Mouse (Mus musculus) heart, embryonic 16.5 days (tissue): ENCODE results near the gene Dbndd2. TPM values are rescaled to one million over a fixed set of nuclear protein-coding genes. Genes with fewer than 3 reads are reported as not detected.
A peak's percentile ranks its signal among the peaks of the same experiment; 100 is the strongest.

Experiments used
- ATAC-seq: fragments of 200-750 bp; cut with Nextera tagmentation; replicated peaks from 2 replicates; pipeline ENCODE4 v1.8.0; 2017; ENCODE audit warnings: moderate number of reproducible peaks; ENCODE audit not compliant: insufficient read depth, low FRiP score; ENCODE audit errors: extremely low read depth
- H3K27ac ChIP-seq: fragments of 300-500 bp; sonication (generic); 2 replicates; pipeline ENCODE4 v1.5.1; 2014; ENCODE audit warnings: mild to moderate bottlenecking, low read length, control low read depth, moderate library complexity
- H3K27me3 ChIP-seq: fragments of 300-500 bp; sonication (generic); 2 replicates; pipeline ENCODE4 v1.6.1; 2014; ENCODE audit warnings: low read length, mixed read lengths; ENCODE audit not compliant: control insufficient read depth, insufficient read depth
- H3K36me3 ChIP-seq: fragments of 300-500 bp; sonication (generic); 2 replicates; pipeline ENCODE4 v1.6.1; 2014; ENCODE audit not compliant: control insufficient read depth, insufficient read depth
- H3K4me1 ChIP-seq: fragments of 300-500 bp; sonication (generic); 2 replicates; pipeline ENCODE4 v1.6.1; 2014; ENCODE audit warnings: low read length, mixed read lengths; ENCODE audit not compliant: control insufficient read depth, insufficient read depth
- H3K4me2 ChIP-seq: fragments of 300-500 bp; sonication (generic); 2 replicates; pipeline ENCODE4 v1.6.1; 2014; ENCODE audit warnings: low read depth, mild to moderate bottlenecking, control low read depth, low read length
- H3K4me3 ChIP-seq: fragments of 300-500 bp; sonication (generic); 2 replicates; pipeline ENCODE4 v1.5.1; 2014; ENCODE audit warnings: mild to moderate bottlenecking, control low read depth, low read length
- H3K9ac ChIP-seq: fragments of 300-500 bp; sonication (generic); 2 replicates; pipeline ENCODE4 v1.6.1; 2014; ENCODE audit warnings: low read length, control low read depth
- H3K9me3 ChIP-seq: fragments of 300-500 bp; sonication (generic); replicated peaks from 2 replicates; pipeline ENCODE4 v1.6.1; 2016; ENCODE audit warnings: low read length; ENCODE audit not compliant: control insufficient read depth
- WGBS: fragments of 180-500 bp; shearing (Covaris S2); extraction: QIAGEN DNeasy Blood & Tissue Kit; methylation state at CpG from one replicate; pipeline ENCODE4 v1.1.7; 2014; 5-methylcytosine and 5-hydroxymethylcytosine counted together
- polyA plus RNA-seq: library from polyadenylated mRNA; unstranded; fragments of >200 nt; fragmentation: Nextera tagmentation; extraction: Ambion mirVana; gene quantifications from 2 replicates; pipeline ENCODE4 v1.2.1, GENCODE M21; 2015

Gene Dbndd2
- 10.6 and 16.4 TPM in 2 replicates for polyA plus RNA-seq

GRCm38 (mm10) chr2:164485681-164486257, at the start of gene Dbndd2:
TSS of gene Dbndd2 (plus strand) at chr2:164486106.
- 0 out of 2 replicates have a peak, but pooled peaks have one; percentile 46 for ATAC-seq
- WGBS, result 2% methylated on average over 26 of the region's 26 CpGs
- peak within 1 kb of the TSS; percentile 69 for H3K27ac ChIP-seq

GRCm38 (mm10) chr2:164436215-164436913, 49.5 kb upstream of the Dbndd2 start:
- H3K4me2 ChIP-seq, result no peak overlapping the region
- 30% methylated on average over 8 of the region's 8 CpGs for WGBS

More at GRCm38 (mm10) chr2:164485681-164486257, at the start of gene Dbndd2:
- Histone ChIP-seq H3K4me2 (peak within 1 kb of the TSS; percentile 92), H3K4me3 (peak within 1 kb of the TSS; percentile 86), H3K27me3 (0 out of 2 replicates have a peak, but pooled peaks cover 3% of the 10 kb centered on the region), H3K4me1 (peaks cover 12% of the 10 kb centered on the region), H3K9me3 (no peaks in the 10 kb centered on the region), H3K36me3 (peaks cover 8% of the 10 kb centered on the region), H3K9ac (peak within 1 kb of the TSS; percentile 84)

GRCm38 (mm10) chr2:164436961-164437360, 48.9 kb upstream of the Dbndd2 start:
- WGBS, result 51% methylated on average over 3 of the region's 3 CpGs
- H3K4me1 ChIP-seq, result peaks cover 41% of the 10 kb centered on the region
- H3K27me3 ChIP-seq, result no peaks in the 10 kb centered on the region; the same call in 1 of the 2 replicates
- H3K9ac ChIP-seq, result 0 out of 2 replicates have a peak overlapping the region, but pooled peaks have one; percentile 18
- no peak for ATAC-seq
- no peak overlapping the region for H3K4me3 ChIP-seq
- no peaks in the 10 kb centered on the region for H3K36me3 ChIP-seq
- no peak overlapping the region for H3K4me2 ChIP-seq
- H3K27ac ChIP-seq, result peak overlapping the region; percentile 33
- H3K9me3 ChIP-seq, result no peaks in the 10 kb centered on the region

More at GRCm38 (mm10) chr2:164436215-164436913, 49.5 kb upstream of the Dbndd2 start:
- no peaks in the 10 kb centered on the region; the same call in 1 of the 2 replicates for H3K27me3 ChIP-seq
- no peak overlapping the region for H3K4me3 ChIP-seq
- peaks cover 41% of the 10 kb centered on the region for H3K4me1 ChIP-seq
- no peak for ATAC-seq
- no peaks in the 10 kb centered on the region for H3K36me3 ChIP-seq
- H3K9me3 ChIP-seq, result no peaks in the 10 kb centered on the region
- peak overlapping the region; percentile 33 for H3K27ac ChIP-seq
- H3K9ac ChIP-seq, result 0 out of 2 replicates have a peak overlapping the region, but pooled peaks have one; percentile 18

GRCm38 (mm10) chr2:164437710-164438109, 48.2 kb upstream of the Dbndd2 start:
- no peak overlapping the region for H3K4me3 ChIP-seq
- no peaks in the 10 kb centered on the region for H3K36me3 ChIP-seq
- no peak overlapping the region for H3K4me2 ChIP-seq
- no peaks in the 10 kb centered on the region; the same call in 1 of the 2 replicates for H3K27me3 ChIP-seq
- ATAC-seq, result no peak
- no peaks in the 10 kb centered on the region for H3K9me3 ChIP-seq
- H3K9ac ChIP-seq, result no peak overlapping the region
- peaks cover 36% of the 10 kb centered on the region for H3K4me1 ChIP-seq
- no peak overlapping the region for H3K27ac ChIP-seq
- WGBS, result 68% methylated on average over 6 of the region's 6 CpGs

- Histone ChIP-seq H3K9ac (no peak overlapping the region), H3K27me3 (no peaks in the 10 kb centered on the region; the same call in 1 of the 2 replicates), H3K36me3 (no peaks in the 10 kb centered on the region), H3K4me1 (peaks cover 32% of the 10 kb centered on the region), H3K27ac (no peak overlapping the region), H3K4me2 (peak overlapping the region; percentile 3; the same call in 1 of the 2 replicates), H3K9me3 (no peaks in the 10 kb centered on the region), H3K4me3 (no peak overlapping the region)
- no peak for ATAC-seq
- 52% methylated on average over 8 of the region's 8 CpGs for WGBS
Measured at GRCm38 (mm10) chr2:164438257-164438656, 47.6 kb upstream of the Dbndd2 start.

- ATAC-seq, result no peak
- 59% methylated on average over 3 of the region's 3 CpGs for WGBS
- Histone ChIP-seq H3K27me3 (peaks cover 2% of the 10 kb centered on the region; the same call in 1 of the 2 replicates), H3K4me2 (no peak overlapping the region), H3K27ac (no peak overlapping the region), H3K36me3 (no peaks in the 10 kb centered on the region), H3K4me3 (no peak overlapping the region), H3K9ac (no peak overlapping the region), H3K9me3 (no peaks in the 10 kb centered on the region), H3K4me1 (peaks cover 36% of the 10 kb centered on the region)
Measured at GRCm38 (mm10) chr2:164439001-164439421, 46.9 kb upstream of the Dbndd2 start.

GRCm38 (mm10) chr2:164440314-164440713, 45.6 kb upstream of the Dbndd2 start:
- peaks cover 5% of the 10 kb centered on the region; the same call in 1 of the 2 replicates for H3K27me3 ChIP-seq
- no peak overlapping the region for H3K4me2 ChIP-seq
- WGBS, result 78% methylated on average over 5 of the region's 5 CpGs
- H3K36me3 ChIP-seq, result no peaks in the 10 kb centered on the region
- no peak overlapping the region for H3K9ac ChIP-seq
- H3K27ac ChIP-seq, result no peak overlapping the region
- H3K4me3 ChIP-seq, result no peak overlapping the region
- ATAC-seq, result no peak
- no peaks in the 10 kb centered on the region for H3K9me3 ChIP-seq
- peaks cover 36% of the 10 kb centered on the region for H3K4me1 ChIP-seq

- H3K4me2 ChIP-seq, result peak overlapping the region; percentile 87
- H3K4me3 ChIP-seq, result peak overlapping the region; percentile 74
- no peak overlapping the region for H3K27ac ChIP-seq
- no peaks in the 10 kb centered on the region for H3K9me3 ChIP-seq
- H3K9ac ChIP-seq, result no peak overlapping the region; the same call in 1 of the 2 replicates
- 49% methylated on average over 8 of the region's 8 CpGs for WGBS
- no peaks in the 10 kb centered on the region for H3K36me3 ChIP-seq
- ATAC-seq, result no peak
- H3K4me1 ChIP-seq, result peaks cover 29% of the 10 kb centered on the region
- peaks cover 5% of the 10 kb centered on the region; the same call in 1 of the 2 replicates for H3K27me3 ChIP-seq
Measured at GRCm38 (mm10) chr2:164441155-164441554, 44.8 kb upstream of the Dbndd2 start.

GRCm38 (mm10) chr2:164441731-164442130, 44.2 kb upstream of the Dbndd2 start:
- H3K4me3 ChIP-seq, result peak overlapping the region; percentile 74
- H3K4me1 ChIP-seq, result peaks cover 23% of the 10 kb centered on the region
- H3K27ac ChIP-seq, result no peak overlapping the region
- H3K27me3 ChIP-seq, result peaks cover 5% of the 10 kb centered on the region; the same call in 1 of the 2 replicates
- H3K4me2 ChIP-seq, result peak overlapping the region; percentile 87
- H3K36me3 ChIP-seq, result no peaks in the 10 kb centered on the region
- no peaks in the 10 kb centered on the region for H3K9me3 ChIP-seq
- peak overlapping the region; percentile 90 for H3K9ac ChIP-seq
- no peak for ATAC-seq
- 38% methylated on average over 7 of the region's 7 CpGs for WGBS
